Mouse (Mus musculus): ENCODE results near the gene Rftn2.

Rftn2 gene

GRCm38 (mm10) chr1:55123561-55123960, 103.0 kb downstream of the Rftn2 start:
- DNase-seq, result no peak

- no peak for DNase-seq
Measured at GRCm38 (mm10) chr1:55123046-55123445, 103.5 kb downstream of the Rftn2 start.

Data from kidney, postnatal 36 days (tissue).